Mouse (Mus musculus): ENCODE results near the gene Tns3.

- TF ChIP-seq SIN3A (IDR thresholded peaks at IDR 0.05; ENCODE audit: low read length) (no peak), GATA1 (IDR thresholded peaks at IDR 0.05; ENCODE audit: low read depth, low read length) (no peak), EP300 (IDR thresholded peaks at IDR 0.05; ENCODE audit: low read depth in 1 of 2, low read length in 2 of 2) (no peak), MEF2A (IDR thresholded peaks at IDR 0.05; ENCODE audit: extremely low read depth, insufficient replicate concordance, low read depth, low read length, poor library complexity, severe bottlenecking) (no peak), MYC (IDR thresholded peaks at IDR 0.05; ENCODE audit: low read depth, low read length) (no peak)
Observed at GRCm38 (mm10) chr11:8425226-8425570, 239.1 kb downstream of the Tns3 start.

Measured in MEL (cell line).